Mouse (Mus musculus) inflammation-experienced regulatory T-cells, adult 6 months (primary cell): Measurements from ENCODE around the gene Ccnf. TPM values are rescaled to one million over a fixed set of nuclear protein-coding genes. Genes with fewer than 3 reads are reported as not detected.
A peak's percentile ranks its signal among the peaks of the same experiment; 100 is the strongest.

Source experiments
- ATAC-seq: one replicate; pipeline ENCODE4 v1.8.0; 2017
- polyA plus RNA-seq, 3 experiments: library from polyadenylated mRNA; unstranded; fragments of 100-300 nt; shearing (Covaris generic); gene quantifications; one replicate each; pipeline ENCODE4 v1.2.1; 2017

The Ccnf gene
- polyA plus RNA-seq, 3 experiments from 2014 or later = 3.4 to 43.6 (median 6.3) TPM

GRCm38 (mm10) chr17:24222653-24223052, 28.6 kb downstream of the Ccnf start:
- ATAC-seq = no peak

DNA sequence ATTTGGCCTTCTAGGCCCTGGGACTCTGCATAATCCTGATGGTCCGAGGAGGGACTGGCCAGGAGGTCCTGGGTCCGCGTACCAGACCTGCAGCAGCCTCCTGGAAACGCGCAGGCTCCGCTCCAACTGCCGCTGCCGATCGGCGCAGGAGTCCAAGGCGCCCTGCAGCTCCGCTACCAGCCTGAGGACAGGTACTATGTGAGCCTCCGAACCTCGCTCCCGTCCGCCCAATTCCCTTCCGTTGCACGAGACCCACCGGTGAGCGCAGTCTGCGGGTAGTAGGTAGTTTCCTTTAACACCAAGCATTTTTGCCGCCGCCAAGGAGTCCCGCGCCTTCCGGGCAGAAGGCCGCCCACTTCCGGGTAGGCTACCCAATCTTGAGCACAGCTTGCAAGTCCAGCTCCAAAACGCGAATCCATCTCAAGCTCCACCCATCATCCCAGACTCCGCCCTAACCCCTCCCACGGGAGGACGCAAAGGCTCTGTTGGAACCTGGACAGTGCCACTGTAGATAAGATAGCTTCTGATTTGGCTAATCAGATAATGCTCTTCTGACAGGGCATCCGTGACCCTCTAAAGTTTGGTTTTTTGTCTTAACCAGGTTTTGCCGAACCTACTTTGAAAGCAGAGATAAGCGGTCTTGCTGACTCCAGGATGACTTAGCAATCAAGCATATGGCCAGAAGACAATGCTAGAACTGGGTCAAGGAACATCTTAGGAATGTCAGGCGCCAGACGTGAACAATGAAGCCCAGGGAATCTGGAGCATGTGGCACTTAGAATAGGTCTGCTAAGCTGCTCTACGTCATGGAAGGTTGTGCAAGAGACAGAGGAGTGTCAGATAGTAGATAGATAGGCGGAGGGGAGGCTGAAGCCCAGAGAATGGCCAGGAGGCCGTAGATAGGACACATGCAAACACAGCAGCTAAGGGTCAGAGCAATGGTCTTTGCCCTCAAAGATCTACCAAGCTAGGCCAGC, 30.6 kb downstream of the Ccnf start, which contains the start of gene Tedc2:
TSS of gene Tedc2 (minus strand) at position 417 of the 977 bp plus-strand sequence.
- peak; percentile 98 for ATAC-seq

DNA sequence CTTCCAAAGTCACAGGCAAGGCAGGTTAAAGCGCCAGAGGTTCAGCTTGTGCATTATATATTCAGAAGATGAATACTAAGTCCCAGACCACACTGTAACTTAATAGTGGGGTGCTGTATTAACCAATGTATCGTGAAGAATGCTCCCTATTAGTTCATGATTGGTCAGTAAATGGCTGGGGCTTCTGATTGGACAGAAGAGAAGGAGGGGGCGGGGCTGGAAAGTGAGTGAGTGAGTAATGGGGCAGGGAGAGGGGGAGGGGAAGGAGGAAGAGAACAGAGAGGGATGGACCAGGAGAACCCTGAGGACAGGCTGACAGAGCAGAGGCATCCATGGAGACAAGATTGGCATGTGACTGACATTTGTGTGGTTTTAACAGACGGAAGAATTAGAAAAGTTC, 34.4 kb downstream of the Ccnf start:
- ATAC-seq = no peak

- no peak for ATAC-seq
Measured at GRCm38 (mm10) chr17:24213186-24213585, 38.1 kb downstream of the Ccnf start.

GRCm38 (mm10) chr17:24212441-24213018, 38.8 kb downstream of the Ccnf start:
- no peak for ATAC-seq

GRCm38 (mm10) chr17:24211631-24212440, 39.4 kb downstream of the Ccnf start:
- peak; percentile 68 for ATAC-seq

DNA sequence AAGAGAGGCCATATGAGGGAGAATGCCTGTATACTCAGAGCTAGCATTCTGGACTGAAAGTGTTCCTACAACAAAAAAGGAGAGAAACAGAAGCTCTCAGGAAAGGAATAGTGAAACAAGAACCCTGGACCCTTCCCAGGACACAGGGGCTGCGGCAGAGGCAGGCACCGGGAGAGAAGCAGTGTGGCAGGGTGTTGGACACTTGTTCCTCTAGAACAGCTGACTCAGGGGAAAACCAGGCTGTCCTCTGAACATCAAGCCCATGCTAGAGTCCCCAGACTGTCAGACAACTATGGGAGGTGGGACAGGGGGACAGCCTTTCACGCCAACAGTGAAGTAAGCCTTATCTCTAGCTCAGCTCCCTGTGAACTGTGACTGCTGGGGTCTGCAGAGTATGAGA, 40.7 kb downstream of the Ccnf start:
- no peak for ATAC-seq

GRCm38 (mm10) chr17:24209916-24210240, 41.4 kb downstream of the Ccnf start:
- ATAC-seq = no peak

- no peak for ATAC-seq
Measured at GRCm38 (mm10) chr17:24209043-24209915, 42.0 kb downstream of the Ccnf start, which contains the start of gene Ntn3. TSS of gene Ntn3 (minus strand) at chr17:24209531.

GRCm38 (mm10) chr17:24208641-24209042, 42.6 kb downstream of the Ccnf start:
- no peak for ATAC-seq

DNA sequence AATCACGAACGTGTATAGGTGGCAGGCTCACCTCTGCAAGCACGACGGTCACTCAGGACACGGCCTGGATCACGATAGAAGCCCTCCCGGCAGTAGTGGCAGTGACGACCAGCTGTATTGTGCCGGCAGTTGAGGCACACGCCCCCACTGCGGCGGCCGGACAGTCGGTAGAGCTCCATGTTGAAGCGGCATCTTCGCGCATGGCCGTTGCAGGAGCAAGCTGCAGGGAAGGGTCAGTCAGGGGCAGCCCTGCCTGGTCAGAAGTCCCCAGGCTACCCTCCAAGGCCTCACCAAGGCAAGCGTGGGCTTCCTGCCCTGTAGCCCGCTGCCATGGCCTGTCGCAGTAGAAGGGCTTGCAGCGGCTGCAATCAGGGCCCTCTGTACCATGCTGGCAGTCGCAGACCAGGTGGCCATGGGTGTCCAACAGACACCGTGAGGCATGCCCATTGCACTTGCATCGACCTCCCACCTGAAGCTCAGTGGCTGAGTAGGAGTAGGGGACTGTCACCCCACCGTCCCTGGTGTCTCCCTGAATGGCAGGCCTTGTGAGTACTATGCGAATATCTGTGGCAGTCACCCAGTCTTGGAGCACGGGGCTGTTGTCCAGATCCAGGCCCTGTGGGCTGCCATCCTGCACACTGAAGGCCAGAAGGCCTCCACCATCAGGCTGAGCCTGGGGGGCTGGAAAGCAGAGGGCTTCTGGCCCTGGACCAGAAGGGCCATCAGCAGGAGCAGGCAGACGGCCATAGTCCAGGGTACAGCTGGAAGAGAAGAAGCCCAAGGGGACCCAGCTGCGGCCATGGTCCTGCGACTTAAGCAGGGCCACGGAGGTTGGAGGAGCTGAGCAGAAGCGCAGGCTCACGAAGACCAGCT, 43.3 kb downstream of the Ccnf start:
- ATAC-seq = no peak

DNA sequence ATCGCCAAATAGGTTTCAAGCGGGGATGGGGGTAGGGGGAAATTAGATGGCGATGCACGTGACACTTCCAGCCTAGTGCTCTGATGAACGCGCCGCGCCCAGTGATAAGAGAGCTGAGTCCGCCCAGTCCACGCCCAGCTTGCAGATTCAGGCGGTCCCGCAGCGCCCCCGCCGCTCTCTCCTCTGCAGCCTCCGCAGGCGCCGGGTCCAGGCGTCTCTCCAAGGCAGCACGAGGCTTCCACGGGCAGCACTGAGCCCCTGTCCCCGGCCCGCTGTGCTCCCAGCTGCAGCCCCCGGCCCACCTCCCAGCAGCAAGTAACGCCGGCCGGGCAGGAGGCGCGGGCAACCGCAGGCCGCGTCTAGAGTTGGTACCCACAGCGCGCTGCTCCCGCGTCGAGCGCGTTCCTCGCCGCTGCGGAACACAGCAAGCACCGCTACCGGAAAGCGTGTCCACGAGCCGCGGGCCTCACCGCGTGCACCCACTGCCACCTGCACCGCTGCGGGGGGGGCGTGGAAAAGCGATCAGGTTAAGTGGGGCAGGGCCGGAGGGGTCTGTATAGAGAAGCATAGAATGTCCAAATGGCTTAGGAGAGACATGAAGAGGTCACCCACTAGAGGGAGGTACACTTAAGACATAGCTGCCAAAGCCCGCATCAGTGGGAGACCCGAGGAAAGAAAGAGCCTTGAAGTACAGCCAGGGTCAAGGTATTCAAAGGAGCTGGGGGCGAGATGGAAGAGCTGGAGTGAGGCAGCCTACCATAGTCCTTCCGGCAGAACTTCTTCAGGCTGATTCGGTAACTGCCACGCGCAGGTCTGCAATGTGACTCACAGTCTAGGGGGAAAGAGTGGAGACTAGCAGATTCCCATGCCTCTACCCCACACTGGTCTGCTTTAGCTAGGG, 44.6 kb downstream of the Ccnf start:
- peak; percentile 45 for ATAC-seq

- ATAC-seq = peak; percentile 29
Measured at GRCm38 (mm10) chr17:24205908-24206361, 45.3 kb downstream of the Ccnf start.

DNA sequence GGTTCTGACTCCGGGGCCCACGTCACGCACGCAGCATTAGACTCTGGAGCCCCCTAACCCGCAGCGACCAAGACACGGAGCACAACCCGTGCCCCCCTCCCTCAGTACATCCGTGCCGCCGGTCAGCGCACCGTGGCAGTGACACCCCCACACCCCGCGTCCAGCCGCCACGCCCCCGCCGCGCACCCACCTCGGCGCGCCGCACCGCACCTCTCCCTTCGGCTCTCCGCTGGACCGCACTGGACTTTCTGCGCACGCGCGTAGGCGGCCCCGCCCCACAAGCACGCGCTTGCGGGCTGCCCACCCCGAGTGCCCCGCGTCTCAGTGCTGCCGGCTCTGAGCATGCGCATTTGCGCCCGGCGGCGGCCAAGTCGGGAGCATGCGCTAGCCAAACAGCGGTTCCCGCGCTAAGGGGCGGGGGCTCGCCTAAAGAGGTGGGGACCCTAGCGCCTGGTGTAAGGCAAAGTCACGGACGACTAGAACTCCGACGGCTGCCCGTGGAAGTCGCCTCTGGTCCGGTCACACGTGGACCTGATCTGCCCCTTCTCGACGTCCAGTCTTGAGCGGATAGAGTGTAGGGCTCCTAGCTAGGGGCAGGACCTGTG, 45.9 kb downstream of the Ccnf start, which contains the start of gene Tbc1d24:
TSS of gene Tbc1d24 (minus strand) at position 279 of the 605 bp plus-strand sequence.
- peak; percentile 47 for ATAC-seq

- ATAC-seq = no peak
Measured at GRCm38 (mm10) chr17:24204846-24205245, 46.4 kb downstream of the Ccnf start.

- no peak for ATAC-seq
Measured at GRCm38 (mm10) chr17:24203611-24204534, 47.4 kb downstream of the Ccnf start.

GRCm38 (mm10) chr17:24203068-24203467, 48.2 kb downstream of the Ccnf start:
- no peak for ATAC-seq

DNA sequence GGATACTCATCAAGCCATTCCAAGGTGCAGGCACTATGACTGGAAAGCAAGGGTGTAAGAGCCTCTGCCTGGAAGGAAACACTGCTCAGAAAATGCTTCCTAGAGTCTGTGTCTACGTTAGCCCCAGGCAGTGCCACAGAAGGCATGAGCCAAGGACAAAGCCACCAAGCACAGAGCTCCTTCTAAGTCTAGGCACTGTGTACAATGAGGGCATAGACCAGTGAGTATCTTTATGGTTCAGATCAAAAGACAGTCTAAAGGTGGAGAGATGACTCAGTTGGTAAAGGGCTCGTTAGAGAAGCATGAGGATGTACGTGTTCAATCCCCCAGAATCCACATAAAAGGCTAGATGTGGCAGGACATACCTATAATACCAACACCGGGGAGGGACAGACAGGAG, 50.2 kb downstream of the Ccnf start:
- ATAC-seq = no peak
